12 mouse cellular contexts compared by ENCODE assay signal in the genomic region with DNA sequence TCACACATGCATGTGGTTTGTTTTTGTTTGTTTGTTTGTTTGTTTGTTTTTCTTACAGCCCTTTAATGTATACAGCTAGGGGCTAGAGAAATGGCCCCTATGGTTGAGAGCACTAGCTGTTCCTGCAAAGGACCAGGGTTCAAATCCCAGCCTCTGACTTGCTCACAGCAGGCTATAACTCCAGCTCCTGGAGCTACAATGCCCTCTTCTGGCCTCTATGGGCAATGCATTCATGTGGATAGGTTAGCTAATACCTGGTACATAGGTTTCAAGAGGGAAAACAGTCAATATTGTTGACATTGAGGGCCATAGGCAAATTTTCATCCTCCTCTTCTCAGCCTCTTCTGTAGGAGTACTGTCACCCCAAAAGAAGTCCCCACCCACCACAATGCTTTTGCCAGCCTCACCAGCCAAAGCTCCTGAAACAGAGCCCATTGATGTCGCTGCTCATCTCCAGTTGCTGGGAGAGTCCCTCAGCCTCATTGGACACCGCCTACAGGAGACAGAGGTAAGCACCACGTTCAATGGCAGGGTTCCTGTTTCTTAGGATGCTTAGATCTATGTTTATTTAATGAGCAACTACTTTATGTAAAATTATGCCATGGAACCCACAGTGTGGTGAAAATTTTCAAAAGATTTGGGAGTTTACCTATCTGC. TPM values are rescaled to one million over a fixed set of nuclear protein-coding genes. Genes with fewer than 3 reads are reported as not detected.
DNase-seq lines count a peak whose midpoint lies in the region; ATAC-seq and TF ChIP-seq lines count a peak whose summit lies in the region.
"Had no signal": no experiment of that assay in that cellular context is flagged by ENCODE, and none has a peak within 500 bp of the region (broad histone marks: within the 10 kb centered on the region; RNA-seq: fewer than 3 reads in every experiment).

No protein-coding gene starts in this region.

- peaks cover 7% of the 10 kb centered on the region for H3K79me2 ChIP-seq in CH12.LX (replicated peaks; ENCODE audit: control insufficient read depth, extremely low read depth, insufficient read depth, poor library complexity, severe bottlenecking)

- no peak overlapping the region for H3K4me2 ChIP-seq in CH12.LX (ENCODE audit: insufficient read depth, low read depth, poor library complexity, severe bottlenecking)
- H3K4me2 ChIP-seq: heart, embryonic 13.5 days had no signal

- no peak for TF ChIP-seq EP300 in CH12.LX (IDR thresholded peaks at IDR 0.05; ENCODE audit: low read length)

- peaks cover 11% of the 10 kb centered on the region for H3K36me3 ChIP-seq in kidney, adult 2 months (ENCODE audit: control insufficient read depth, insufficient read depth, low read length)
- peaks cover 47 to 79% of the 10 kb centered on the region in 2 experiments for H3K36me3 ChIP-seq in CH12.LX (replicated peaks in 1 of 2; ENCODE audit: control insufficient read depth in 1 of 2, insufficient read depth in 1 of 2, low read length in 1 of 2)
- H3K36me3 ChIP-seq in limb, embryonic 10.5 days = peaks cover 96% of the 10 kb centered on the region

- H3K27me3 ChIP-seq in kidney, adult 2 months (replicated peaks; ENCODE audit: control insufficient read depth, insufficient read depth, low read length) = no peaks in the 10 kb centered on the region
- H3K27me3 ChIP-seq in CH12.LX (replicated peaks) = no peaks in the 10 kb centered on the region
- no peaks in the 10 kb centered on the region for H3K27me3 ChIP-seq in limb, embryonic 10.5 days (ENCODE audit: low read depth, poor library complexity, severe bottlenecking)
- H3K27me3 ChIP-seq: heart, embryonic 13.5 days had no signal

- H3K4me1 ChIP-seq in kidney, adult 2 months (ENCODE audit: control insufficient read depth, insufficient read depth, low read length) = peaks cover 6% of the 10 kb centered on the region; the same call in 1 of the 2 replicates
- peaks cover 4 to 13% of the 10 kb centered on the region in 2 experiments; a peak in 3 of 4 replicates for H3K4me1 ChIP-seq in CH12.LX (ENCODE audit: control insufficient read depth in 1 of 2, insufficient read depth in 2 of 2)
- H3K4me1 ChIP-seq in limb, embryonic 10.5 days = no peaks in the 10 kb centered on the region

- dilution Hi-C loops in CH12.LX (cut with MboI; ENCODE audit: extremely low pct_ligation_motif_present, extremely low pct_unique_long_range_greater_than_20kb, low sequenced_read_pairs) = no loop called here

- in situ Hi-C loops in CH12.LX (cut with MboI; ENCODE audit: low pct_ligation_motif_present, low pct_unique_long_range_greater_than_20kb, low sequenced_read_pairs) = no loop called here

- TF ChIP-seq CTCF in kidney, adult 2 months (conservative IDR thresholded peaks at IDR 0.05; ENCODE audit: insufficient read depth, insufficient read length, low read depth, low read length) = peak; percentile 39
- peak; percentile 39 to 48; a peak in 3 of 4 replicates for TF ChIP-seq CTCF in CH12.LX (conservative IDR thresholded peaks at IDR 0.05 in 1 of 2, IDR thresholded peaks at IDR 0.05 in 1 of 2; ENCODE audit: low read depth in 2 of 2, low read length in 2 of 2)

- H3K27ac ChIP-seq in kidney, adult 2 months (ENCODE audit: insufficient read depth, low read depth, low read length) = no peak overlapping the region
- no peak overlapping the region for H3K27ac ChIP-seq in CH12.LX (ENCODE audit: insufficient read depth, low read depth)
- H3K27ac ChIP-seq in limb, embryonic 10.5 days = no peak overlapping the region
- H3K27ac ChIP-seq: heart, embryonic 13.5 days had no signal

- TF ChIP-seq RAD21 in CH12.LX (IDR thresholded peaks at IDR 0.05; ENCODE audit: low read depth, low read length) = peak; percentile 42

- H3K9ac ChIP-seq in CH12.LX (ENCODE audit: insufficient read depth, low read depth) = no peak overlapping the region
- H3K9ac ChIP-seq: heart, embryonic 13.5 days had no signal

- WGBS in kidney, adult 2 months = 94% methylated on average over 3 of the region's 3 CpGs
- WGBS in limb, embryonic 10.5 days = 86% methylated on average over 3 of the region's 3 CpGs

- H3K4me3 ChIP-seq in kidney, adult 2 months (ENCODE audit: insufficient read depth, low read depth, low read length) = no peak overlapping the region
- no peak overlapping the region for H3K4me3 ChIP-seq in CH12.LX (replicated peaks in 1 of 3; ENCODE audit: low read depth in 2 of 3, low read length in 2 of 3, poor library complexity in 1 of 3)
- no peak overlapping the region for H3K4me3 ChIP-seq in limb, embryonic 10.5 days
- H3K4me3 ChIP-seq: heart, embryonic 13.5 days; myocyte had no signal

- peak; percentile 56 for ATAC-seq in granulocyte monocyte progenitor cell, adult 5-6 weeks (replicated peaks; ENCODE audit: poor library complexity, severe bottlenecking)

- no peak for TF ChIP-seq POLR2A in kidney, adult 2 months (IDR thresholded peaks at IDR 0.05; ENCODE audit: low read depth, low read length)
- no peak for TF ChIP-seq POLR2A in CH12.LX (IDR thresholded peaks at IDR 0.05; ENCODE audit: low read depth, low read length)

- H3K9me3 ChIP-seq in CH12.LX (replicated peaks; ENCODE audit: low read length) = peaks cover 12% of the 10 kb centered on the region
- no peaks in the 10 kb centered on the region for H3K9me3 ChIP-seq in limb, embryonic 10.5 days (replicated peaks)
- H3K9me3 ChIP-seq: heart, embryonic 13.5 days had no signal

- no peak for DNase-seq in kidney, adult 2 months
- no peak for DNase-seq in kidney, adult 11 months
- DNase-seq in 3T3-L1 (ENCODE audit: low read depth, low spot score) (peak; percentile 51), CH12.LX (ENCODE audit: extremely low read depth) (no peak)
- no peak for DNase-seq in right cerebral cortex, postnatal 10 days (ENCODE audit: low spot score in 2 of 2)
- DNase-seq in cerebellum, postnatal 14 days = no peak
- no peak for DNase-seq in limb, embryonic 10.5 days (ENCODE audit: low spot score)
- DNase-seq: kidney, adult 18-20 months; right cerebral cortex, postnatal 14 days had no signal

TF ChIP-seq in CH12.LX, 34 proteins besides CTCF, POLR2A, EP300 and RAD21:
- no peak for TF ChIP-seq MYC (IDR thresholded peaks at IDR 0.05; ENCODE audit: low read depth, low read length)
- TF ChIP-seq ZC3H11A (IDR thresholded peaks at IDR 0.05; ENCODE audit: low read depth, low read length) = no peak
- no peak for TF ChIP-seq JUN (IDR thresholded peaks at IDR 0.05; ENCODE audit: insufficient read depth, low read depth, low read length)
- TF ChIP-seq SMC3 (IDR thresholded peaks at IDR 0.05; ENCODE audit: low read depth, low read length) = no peak
- TF ChIP-seq MAFK (IDR thresholded peaks at IDR 0.05; ENCODE audit: insufficient replicate concordance, low read length) = no peak

RNA-seq across cellular contexts. Expression of gene Tom1, which starts 9.7 kb away (rescaled TPM):
- polyA plus RNA-seq in kidney, adult 2 months (2012; rRNA removed) = 84.8 and 89.1 TPM in 2 replicates
- 15.6 and 18.4 TPM in 2 replicates for total RNA-seq in CH12.LX (2012; rRNA removed)
- total RNA-seq in CH12.LX (2014; rRNA removed) = 11.6 and 13.4 TPM in 2 replicates
- polyA plus RNA-seq in CH12.LX (2012; ENCODE audit: insufficient read length, low read depth) = 25.3 and 32.8 TPM in 2 replicates
- total RNA-seq in granulocyte monocyte progenitor cell, adult 5-6 weeks (2014; fragmentation: Nextera tagmentation) = 30.1 and 40.2 TPM in 2 replicates
- total RNA-seq in granulocyte monocyte progenitor cell, adult 5-6 weeks (2017) = 20.2 and 48.9 TPM in 2 replicates
- polyA plus RNA-seq in limb, embryonic 10.5 days (2016; fragmentation: Nextera tagmentation; extraction: Ambion mirVana) = 33.5 and 36.5 TPM in 2 replicates

RNA-seq across cellular contexts. Expression of gene Hmgxb4, which starts 30.6 kb away (rescaled TPM):
- 13.3 and 13.7 TPM in 2 replicates for polyA plus RNA-seq in kidney, adult 2 months (2012; rRNA removed)
- total RNA-seq in CH12.LX (2012; rRNA removed) (24.5 and 29.1 TPM in 2 replicates), CH12.LX (2014; rRNA removed) (33.2 and 33.4 TPM in 2 replicates)
- 23.3 and 23.6 TPM in 2 replicates for polyA plus RNA-seq in CH12.LX (2012; ENCODE audit: insufficient read length, low read depth)
- total RNA-seq in granulocyte monocyte progenitor cell, adult 5-6 weeks (2014; fragmentation: Nextera tagmentation) = 59.6 and 71.8 TPM in 2 replicates
- total RNA-seq in granulocyte monocyte progenitor cell, adult 5-6 weeks (2017) = 63.6 TPM in 2 replicates
- 46.6 and 48.2 TPM in 2 replicates for polyA plus RNA-seq in limb, embryonic 10.5 days (2016; fragmentation: Nextera tagmentation; extraction: Ambion mirVana)
